Mouse (Mus musculus): ENCODE data around the gene Neu4.
"Not testable (repeated sequence)": the region's sequence is repeated elsewhere in the genome, so short reads cannot be mapped to it uniquely, and the experiment has no call there.

The Neu4 gene

DNA sequence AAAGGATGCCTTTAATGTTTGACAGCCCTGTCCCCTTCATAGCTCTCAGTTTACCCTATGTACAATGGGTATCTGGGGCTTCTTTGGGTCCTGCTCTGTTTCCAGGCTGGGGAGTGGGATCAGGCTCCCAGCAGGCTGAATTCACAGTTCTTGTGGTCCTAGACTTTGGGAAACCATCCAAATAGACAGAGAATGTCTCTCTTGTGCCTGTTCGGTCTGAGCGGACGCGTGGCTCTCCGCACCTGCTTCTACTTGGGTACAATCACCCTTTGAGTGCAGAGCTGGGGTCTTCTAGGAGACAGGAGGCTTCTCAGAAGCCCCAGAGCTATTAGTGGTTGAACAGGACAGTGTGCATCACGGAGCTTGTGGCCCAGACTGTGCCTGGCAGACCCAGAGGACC lies at the start of gene Neu4:
Gene Neu4, plus strand, starts transcription at position 301 of the 400 bp plus-strand sequence.
- no peak for DNase-seq

DNA sequence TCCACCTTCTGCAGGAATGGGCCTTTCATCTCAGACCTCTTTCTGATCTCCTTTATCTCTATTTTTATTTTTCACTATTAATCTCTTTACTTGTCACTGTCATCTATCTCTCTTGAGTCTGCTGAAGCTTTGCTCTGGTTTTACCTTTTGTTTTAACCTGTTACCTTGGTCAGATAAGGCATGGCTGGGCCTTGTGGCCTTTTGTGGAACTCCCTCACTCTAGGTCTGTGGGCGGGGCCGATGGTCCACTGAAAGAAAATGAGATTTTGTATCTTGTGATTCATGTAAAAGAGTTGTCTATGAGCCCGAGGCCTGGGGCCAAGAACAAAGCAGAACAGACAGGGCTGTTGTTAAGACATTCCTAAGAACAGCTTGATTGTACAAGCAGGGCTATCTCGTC lies 49.5 kb upstream of the Neu4 start:
- not testable (repeated sequence) for DNase-seq

DNA sequence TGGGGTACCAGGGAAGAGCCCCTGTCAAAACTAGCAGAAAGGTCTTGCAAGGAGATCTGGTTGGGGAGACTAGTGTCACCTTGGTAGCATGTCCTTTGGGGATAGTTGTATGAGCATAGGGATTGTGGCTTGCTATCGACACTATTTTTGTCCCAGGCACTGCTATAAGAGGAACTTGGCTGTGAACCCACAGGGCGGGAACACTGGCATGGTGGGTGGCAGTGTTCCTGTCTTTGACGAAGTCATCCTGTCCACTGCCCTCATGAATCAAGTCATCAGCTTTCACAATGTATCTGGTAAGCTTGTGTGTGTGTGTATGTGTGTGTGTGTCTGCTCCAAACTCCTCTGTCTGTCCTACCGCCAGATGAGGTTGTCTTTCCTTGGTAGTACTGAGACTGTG lies 44.5 kb upstream of the Neu4 start:
- not testable (repeated sequence) for DNase-seq

DNA sequence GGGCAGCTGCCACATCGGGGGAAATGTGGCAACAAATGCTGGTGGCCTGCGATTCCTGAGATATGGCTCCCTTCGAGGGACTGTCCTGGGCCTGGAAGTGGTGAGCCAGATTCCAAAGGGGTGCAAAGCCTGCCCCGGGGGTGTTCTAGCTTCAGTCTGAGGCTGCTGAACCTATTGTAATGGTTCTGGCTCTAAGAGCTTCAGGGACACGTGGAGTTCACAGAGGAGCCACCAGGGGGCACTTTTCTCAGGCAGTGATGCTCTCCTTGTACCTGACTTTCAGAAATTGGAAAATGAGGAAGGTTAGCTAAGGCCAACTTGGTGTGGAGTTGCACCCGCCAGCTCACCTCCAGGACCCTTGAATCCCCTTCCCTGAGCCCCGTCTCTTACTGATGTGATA lies 42.0 kb upstream of the Neu4 start:
- DNase-seq: not testable (repeated sequence)

DNA sequence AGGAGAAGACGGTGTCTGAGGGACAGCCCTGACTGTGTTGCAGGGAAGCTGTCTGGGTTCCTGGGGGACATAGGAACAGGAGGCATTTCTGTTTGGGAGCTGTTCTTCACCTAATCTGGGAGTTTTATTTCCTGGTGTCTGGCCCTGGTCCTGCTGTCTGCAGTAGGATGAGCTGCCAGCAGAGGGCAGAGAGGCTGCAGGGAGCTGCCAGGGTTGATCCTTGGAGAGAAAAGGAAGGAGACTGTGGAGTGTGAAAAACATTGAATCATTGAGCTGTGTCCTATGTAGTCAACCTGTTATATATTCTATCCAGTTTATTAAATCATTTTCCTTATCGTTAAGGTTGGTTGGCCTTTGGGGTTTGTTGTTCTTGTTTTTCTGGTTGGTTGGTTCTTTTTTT lies 39.3 kb upstream of the Neu4 start:
- DNase-seq: not testable (repeated sequence)

DNA sequence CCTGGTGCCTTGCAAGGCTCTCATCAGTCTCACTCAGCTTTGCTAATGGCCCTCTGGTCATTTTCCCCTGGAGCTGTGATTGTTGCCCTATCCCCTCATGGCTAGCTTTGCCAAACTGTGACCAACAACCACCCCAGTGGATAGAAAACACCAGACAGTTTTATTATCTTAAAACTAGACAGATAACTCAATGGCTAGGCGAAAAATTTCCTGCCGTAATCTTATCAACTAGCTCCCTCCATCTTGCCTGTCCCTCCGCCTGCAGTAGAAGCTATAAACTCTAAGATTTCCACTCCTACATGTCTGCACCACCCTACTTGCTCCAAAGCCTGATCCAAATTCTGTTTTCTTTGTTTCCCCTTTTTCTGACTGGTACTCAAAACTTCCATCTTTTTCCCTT lies 34.1 kb upstream of the Neu4 start:
- no peak for DNase-seq

DNA sequence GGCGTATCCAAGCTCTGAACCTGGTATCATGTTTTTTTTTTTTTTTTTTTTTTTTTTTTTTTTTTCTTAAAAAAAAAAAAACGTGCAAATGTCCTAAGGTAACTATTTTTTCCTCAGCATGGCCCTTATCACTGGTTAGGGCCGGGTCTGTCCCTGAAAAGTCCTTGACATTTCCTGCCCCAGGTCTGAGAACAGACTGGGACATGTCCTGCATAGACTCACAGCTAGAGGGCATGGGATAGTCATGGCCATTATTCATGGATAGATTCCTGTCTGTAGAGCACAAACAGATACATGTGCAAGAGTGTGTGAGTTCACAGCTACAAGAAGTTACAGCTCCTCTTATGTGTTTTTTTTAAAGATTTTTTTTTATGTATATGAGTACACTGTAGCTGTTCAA lies 31.5 kb upstream of the Neu4 start:
- DNase-seq: no peak

DNA sequence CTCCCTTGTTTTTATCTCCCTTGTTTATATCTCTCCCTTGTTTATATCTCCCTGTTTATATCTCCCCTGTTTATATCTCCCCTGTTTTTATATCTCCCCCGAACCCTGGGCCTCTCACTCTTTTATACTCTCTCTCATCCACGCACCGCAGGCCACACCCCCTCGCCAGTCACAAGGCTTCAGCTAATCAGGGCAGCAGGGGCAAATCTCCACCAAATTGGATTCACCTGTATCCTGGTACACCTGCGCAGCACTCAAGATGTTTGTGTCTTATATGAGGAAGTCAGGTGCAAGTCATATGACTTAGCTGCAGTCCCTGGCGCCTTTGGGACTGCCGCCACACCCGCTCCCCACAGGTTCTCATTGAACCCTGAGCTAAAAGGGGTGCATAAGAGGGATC lies 30.0 kb upstream of the Neu4 start, which contains the start of gene Gal3st2c:
Gene Gal3st2c, plus strand, starts transcription at position 301 of the 400 bp plus-strand sequence.
- DNase-seq: not testable (repeated sequence)

DNA sequence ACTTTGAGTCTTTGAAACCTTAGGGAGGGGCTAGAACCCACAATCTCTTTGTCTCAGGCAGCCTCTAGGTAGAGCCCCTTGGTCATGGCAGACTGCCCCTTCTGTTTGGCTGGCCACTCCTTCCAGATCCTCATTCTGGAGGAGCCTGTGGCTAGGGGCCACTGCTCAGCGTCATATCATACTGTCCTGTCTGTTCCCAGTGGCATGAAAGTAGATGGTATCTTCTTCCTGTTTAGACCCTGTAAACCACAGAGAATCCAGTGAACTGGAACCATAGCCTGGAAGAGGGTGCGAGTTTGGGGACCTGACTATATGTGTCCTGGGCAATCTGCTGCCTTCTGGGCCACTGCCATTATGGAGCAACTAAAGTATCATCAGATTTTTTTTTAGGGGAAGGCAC lies 29.2 kb upstream of the Neu4 start:
- not testable (repeated sequence) for DNase-seq

DNA sequence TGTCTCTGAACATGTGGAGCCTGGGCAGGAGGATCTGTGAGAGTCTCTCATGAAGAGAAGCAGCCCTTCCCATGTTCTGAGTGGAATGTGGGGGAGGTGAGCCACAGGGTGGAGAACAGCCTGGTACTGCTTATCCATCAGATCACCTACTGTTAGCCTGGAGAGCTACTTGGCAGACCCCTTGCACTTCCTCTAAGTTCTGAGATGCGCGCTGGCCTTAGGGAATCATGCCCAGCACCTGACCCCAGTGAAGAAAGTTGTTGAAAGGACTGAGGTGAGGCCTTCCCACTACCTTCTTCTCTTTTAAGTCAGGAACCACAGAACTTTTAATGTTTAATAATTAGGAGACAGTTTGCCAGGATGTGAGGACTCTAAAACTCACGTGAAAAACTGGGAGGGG lies 28.8 kb upstream of the Neu4 start:
- DNase-seq: not testable (repeated sequence)

DNA sequence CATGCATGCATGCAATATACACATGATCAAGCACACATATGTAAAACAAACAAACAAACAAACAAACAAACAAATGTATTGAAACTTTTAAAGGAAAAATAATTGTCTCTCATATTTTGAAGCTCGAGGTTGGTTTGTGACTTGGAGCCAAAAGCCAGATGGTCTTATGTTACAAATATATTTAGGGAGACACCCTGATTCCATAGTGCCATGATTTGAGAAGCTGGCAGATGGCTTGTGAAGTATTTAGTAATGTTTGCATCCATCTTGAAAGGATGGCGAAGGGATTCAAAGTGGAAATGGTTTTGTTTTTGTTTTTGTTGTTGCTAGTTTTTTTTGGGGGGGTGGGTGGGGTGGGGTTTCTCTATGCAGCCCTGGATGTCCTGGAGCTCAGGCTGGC lies 19.2 kb upstream of the Neu4 start:
- no peak for DNase-seq

DNA sequence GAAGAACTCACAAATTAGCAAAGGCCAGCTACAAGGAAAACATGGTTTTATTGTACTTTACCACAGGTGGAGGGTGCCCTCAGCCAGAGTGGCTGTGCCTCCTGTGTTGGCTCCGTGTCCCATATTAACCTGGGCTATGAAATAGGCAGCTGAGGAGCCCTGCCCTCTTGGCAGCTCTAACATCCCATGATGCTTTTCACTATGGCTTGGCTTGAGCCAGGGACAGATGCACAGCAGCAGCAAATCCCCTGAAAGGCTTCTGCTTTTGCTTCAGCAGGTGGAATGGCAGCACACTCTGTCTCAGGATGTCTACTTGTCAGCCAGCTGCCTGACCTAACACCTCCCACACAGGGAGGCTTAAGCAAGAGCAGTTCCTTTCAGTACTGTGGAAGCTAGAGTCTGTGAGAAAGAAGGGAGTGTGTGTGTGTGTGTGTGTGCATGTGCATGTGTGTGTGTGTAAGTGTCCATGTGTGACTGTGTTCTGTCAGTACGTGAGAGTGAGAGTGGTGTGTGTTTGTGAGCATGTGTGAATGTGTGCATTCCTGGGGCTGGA lies 14.2 kb upstream of the Neu4 start:
- DNase-seq: not testable (repeated sequence)

DNA sequence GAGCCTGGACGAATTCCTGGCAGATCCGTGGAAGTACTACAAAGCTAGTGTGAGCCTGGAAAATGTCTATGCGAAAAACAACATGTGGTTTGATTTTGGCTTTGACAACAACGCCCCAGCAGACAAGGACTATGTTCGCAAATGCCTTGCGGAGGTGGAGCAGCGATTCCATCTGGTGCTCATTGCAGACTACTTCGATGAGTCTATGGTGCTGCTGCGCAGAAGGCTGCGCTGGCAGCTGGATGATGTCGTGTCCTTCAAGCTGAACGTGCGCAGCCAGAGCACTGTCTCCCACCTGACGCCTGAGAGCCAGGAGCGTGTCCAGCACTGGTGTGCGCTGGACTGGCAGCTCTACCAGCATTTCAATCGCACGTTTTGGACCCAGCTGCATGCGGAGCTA lies 11.4 kb upstream of the Neu4 start:
- DNase-seq: not testable (repeated sequence)

DNA sequence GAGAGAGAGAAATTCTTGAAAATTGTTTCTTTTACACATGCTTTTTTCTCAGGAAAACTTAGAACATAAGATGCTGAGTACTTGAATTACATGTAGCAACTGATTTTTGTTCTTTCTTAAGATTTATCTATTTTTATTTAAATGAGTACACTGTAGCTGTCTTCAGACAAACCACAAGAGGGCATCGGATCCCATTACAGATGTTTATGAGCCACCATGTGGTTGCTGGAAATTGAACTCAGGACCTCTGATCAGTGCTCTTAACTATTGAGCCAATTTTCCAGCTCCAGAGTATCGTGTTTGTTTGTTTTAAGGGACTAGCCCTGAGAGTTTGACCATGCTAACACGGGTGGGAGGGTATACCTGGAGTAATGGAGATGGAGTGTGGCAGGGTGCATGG lies 8.6 kb upstream of the Neu4 start:
- DNase-seq: peak; percentile 13

DNA sequence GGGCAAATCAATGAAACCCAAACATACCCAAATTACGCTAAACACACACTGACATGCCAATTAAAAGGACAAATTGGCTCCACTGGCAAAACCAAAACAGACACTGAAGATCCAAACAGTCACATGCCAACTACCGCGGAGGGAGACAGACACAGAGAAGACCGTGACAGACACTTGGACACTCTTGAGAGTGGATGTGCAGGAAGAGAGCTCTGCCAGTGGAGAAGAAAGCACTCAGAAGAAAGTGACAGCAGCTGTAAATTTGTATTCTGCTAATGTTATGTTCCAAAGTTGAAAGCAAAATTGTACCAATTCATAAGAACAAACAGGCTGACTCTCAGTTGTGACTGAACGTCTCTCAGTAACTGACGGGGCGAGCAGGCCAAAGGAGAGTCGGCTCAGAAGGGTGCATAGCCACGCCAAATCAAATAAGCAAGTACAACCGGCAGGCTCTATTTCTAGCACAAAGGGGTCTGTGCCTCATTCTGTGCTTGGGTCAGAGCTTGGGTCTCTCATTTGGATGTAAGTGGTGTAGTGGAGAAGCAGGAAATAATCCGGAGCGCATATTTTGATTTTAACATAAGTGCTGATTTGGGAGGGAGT lies 7.4 kb downstream of the Neu4 start:
- no peak for DNase-seq

DNA sequence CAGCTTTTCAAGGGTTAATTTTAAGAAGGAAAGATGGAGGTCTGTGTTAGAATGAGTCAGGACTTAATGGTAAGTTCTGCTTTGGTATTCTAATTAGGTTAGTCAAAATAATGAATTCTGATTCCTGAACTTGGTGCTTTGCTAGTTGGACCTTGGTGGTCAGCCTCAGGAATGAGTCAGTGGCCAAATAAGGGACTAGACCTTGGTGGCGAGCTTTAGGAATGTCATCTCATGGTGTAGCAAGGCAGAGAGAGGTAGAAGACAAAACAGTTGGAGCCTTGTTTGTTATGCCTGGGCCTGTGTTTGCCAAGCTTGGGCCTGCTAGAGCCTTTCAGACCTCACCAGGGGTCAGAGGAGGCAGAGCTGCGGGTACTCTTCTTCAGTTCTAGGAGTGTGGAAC lies 8.5 kb downstream of the Neu4 start:
- DNase-seq: no peak

DNA sequence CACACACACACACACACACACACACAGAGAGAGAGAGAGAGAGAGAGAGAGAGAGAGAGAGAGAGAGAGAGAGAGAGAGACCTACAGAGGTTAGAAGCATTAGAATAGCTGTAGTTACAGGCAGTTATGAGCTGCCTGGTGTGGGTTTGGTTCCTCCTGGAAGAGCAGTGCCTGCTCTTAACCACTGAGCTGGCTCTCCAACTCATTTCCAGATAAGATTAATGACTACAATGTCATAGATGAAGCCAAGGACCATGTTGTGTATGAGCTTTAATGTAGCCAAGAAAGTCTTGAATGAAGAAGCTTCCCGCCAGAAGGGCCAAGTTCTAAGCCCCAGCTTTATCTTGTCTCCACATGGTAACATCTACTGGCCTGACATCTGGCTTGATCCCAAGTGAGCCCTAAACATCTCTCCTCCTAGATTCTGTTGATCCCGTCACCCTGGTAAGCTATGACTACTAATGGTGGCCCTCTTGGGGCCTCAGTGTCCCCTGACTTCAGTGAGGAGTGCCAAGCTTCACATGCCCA lies 12.9 kb downstream of the Neu4 start:
- no peak for DNase-seq

DNA sequence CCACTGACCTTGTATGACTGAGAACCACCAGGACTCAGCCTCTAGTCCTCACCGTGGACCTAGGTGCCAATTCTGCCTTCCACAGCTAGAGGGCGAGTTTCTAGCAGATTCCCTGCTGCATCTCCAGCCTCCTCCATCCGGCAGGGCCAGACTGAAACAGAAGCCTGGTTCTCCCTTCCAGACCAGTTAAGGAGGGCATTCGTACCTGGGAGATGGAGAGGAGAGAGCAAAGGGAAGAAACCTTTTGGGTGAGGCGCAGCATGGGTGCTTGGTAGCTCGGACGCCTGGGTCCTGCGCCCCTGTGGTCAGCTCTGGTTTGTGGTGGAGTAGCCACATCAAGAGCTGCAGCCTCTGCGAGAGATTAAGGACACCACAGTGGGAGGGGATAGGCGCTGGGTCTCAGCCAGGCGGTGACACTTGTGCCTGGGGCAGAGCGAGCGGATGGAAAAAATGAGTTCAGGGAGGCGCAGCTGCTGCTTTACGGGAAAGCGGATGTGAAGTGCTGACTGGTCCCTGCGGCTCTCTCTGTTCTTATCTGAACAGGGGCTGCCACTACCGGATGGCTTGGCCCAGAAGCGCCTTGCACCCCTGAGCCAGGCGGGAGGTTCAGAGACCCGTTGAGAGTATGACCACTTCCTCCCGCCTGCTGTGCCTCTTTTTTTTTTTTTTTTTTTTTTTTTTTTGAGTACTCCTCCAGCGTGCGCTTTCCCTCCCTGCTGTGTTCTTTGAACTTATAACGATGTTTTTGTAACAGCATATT lies 14.9 kb downstream of the Neu4 start:
- peak; percentile 85 for DNase-seq

DNA sequence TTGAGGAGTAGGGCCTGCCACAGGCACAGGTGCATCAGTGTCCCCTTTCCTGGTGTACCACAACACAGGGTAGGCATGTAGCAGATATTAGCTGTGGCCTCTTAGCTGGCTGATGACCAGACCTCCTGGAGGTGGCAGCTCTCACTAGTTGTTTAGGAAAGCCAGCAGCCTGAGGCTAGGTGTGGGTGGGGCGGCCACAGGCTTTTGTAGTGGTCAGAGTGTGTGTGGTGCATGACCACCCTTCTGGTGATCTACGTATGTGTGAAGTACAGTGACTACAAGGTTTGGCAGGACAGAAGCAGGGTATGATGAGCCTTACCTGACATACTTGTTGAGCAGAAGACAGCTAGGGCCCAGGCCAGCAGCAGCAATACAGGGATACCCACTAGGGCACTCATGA lies 20.1 kb downstream of the Neu4 start:
- DNase-seq: no peak

DNA sequence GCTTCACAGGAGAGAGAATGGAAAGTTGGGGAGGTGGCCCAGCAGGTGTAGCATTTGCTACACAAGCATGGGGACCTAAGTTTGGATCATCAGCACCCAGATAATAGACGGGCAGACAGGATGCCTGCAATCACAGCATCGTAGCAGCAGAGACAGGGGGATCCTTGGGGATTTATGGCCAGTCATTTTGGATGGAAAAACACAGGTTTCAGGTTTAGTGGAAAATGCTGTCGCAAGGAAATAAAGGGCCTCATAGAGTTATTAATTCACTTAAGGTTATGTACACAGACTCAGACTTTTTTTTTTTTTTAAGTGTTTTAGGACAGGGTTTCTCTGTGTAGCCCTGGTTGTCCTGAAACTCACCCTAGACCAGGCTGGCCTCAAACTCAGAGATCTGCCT lies 25.3 kb downstream of the Neu4 start:
- no peak for DNase-seq

DNA sequence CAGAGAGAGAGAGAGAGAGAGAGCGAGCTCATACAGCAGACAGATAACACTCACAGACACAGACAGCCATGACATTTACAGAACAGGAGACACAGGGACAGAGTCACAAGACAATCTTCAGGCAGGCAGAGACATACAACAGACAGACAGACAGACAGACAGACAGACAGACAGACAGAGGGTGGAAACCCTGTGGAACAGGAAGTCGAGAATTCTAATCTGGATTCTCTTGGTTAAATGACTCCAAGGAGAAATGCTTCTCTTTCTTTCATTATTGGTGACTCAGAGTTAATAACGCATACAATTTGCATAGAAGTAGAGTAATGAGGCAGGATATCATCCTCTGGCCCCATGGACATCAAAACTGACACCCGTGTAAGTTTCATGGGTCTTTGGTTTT lies 26.3 kb downstream of the Neu4 start:
- DNase-seq: no peak

DNA sequence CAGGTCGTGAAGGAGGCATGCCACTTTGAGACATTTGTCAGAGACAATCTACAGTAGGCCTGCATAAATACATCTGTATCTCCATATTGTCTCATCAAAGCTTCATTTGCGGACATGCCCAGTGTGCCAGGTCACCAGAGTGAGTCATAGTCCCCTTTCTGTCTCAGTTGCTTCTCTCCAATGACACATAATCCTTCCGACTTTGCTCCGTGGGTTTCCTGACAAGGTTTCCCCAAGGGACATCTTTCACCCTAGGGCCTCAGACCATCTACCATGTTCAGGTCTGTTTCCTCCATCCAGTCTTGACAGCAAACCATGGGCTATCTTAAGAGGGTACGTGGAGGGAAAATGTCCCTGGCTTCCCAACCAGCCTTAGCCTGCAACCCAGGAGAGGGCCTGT lies 30.9 kb downstream of the Neu4 start:
- DNase-seq: no peak

DNA sequence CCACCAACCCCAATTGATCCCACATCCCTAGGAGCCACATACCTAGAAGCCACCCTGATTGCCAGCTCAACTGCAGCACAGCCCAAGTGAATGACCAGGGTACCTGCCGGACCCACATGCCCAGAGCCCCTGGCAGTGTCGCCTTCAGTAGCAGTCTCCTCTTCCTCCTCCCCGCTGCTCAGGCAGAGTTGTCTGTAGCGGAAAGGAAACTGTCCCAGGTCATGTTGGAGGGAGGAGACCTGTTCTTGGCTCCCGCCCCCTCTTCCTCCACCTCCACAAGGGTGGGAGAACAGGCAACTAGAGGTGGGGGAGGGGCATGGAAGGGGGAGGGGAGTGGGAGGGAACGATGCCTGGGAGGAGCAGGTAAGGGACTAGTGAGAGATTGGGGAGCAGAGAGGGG lies 32.1 kb downstream of the Neu4 start, which contains the start of gene Pdcd1:
Gene Pdcd1, minus strand, starts transcription at position 181 of the 400 bp plus-strand sequence.
- peak; percentile 57 for DNase-seq
